Mouse (Mus musculus) adrenal gland, adult 8-10 months (tissue): ENCODE data around the gene Relch. TPM values are rescaled to one million over a fixed set of nuclear protein-coding genes. Genes with fewer than 3 reads are reported as not detected.

ENCODE experiments used
- DNase-seq: peaks from one replicate; pipeline ENCODE4 v3.0.0; 2022
- total RNA-seq, 4 experiments: library from RNA; stranded (reverse); gene quantifications; 2 replicates each; pipeline ENCODE4 v1.2.4; 2022

Relch gene
- total RNA-seq, 4 experiments from 2014 or later: 35.9 to 75.3 (median 50.9) TPM

DNA sequence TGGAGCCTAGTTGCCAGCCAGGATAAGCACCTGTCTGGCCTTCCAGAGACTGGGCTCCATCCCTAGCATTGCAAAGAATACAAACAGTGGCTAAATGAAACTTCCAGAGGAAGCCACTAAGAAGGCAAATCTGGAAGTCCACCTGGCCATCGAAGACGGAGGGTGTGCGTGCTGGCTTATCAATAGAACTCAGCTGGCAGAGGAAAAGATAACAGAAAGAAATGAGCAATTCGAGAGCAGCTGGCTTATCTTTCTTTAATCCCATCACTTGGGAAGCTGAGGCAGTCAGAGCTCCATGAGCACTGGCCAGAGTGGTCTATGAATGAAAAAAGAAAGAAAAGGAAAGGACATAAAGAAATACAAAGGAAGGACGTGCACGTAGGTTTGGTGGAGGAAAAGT lies 136.9 kb downstream of the Relch start:
- DNase-seq: no peak

DNA sequence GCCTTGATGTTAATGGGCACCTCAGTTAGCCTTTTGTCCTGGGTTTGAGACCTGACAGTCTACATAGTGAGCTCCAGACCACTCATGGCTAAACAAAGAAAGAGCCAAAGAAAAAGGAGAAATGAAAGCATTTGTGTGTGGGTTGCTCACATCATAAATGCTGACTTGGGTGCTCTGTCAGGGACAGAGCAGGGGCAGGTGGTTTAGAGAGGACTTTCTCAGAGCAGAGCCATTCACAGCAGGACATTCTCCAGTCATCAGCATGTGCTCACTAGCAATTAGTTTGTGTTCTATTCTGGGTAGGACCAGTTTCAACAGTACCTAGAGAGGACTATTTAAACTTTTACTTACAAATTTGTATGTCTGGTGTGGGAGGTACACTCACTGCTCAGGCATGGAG lies 137.6 kb downstream of the Relch start:
- DNase-seq: no peak

- DNase-seq: no peak
Measured at GRCm38 (mm10) chr1:105802941-105803340, 139.3 kb downstream of the Relch start.

DNA sequence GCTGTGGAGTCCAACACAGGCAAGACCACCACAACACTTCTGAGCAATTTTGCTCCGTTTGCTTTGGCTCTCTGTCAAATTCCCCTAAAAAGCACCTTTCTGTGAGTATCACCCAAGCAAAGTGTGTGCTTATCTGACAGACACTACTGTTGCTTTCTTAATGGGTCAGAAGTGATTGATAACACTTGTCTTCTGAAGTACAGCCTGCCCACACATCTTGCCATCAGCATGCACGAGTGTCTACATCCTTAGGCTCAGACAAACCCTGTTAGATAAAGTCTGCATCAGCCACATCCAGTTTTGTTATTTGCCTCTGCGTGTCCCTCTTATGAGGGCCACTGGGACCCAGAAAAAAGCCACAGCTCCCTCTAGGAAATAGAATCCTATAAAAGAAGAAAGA lies 140.6 kb downstream of the Relch start:
- no peak for DNase-seq

Other genes with a start within 250 kb of the Relch start
- 10 to 100 TPM; 32.8 to 42.3 (median 37.8) TPM for gene Pign, start 184 bp upstream of the Relch start, total RNA-seq
- 1 to 10 TPM; 2.8 to 7.9 (median 5.4) TPM for gene Tnfrsf11a, start 116.9 kb downstream of the Relch start, total RNA-seq